Mouse (Mus musculus) limb, embryonic 11.5 days (tissue): ENCODE data around the gene Chtop. TPM values are rescaled to one million over a fixed set of nuclear protein-coding genes. Genes with fewer than 3 reads are reported as not detected.

Source experiments
- ATAC-seq: fragments of 200-750 bp; cut with Nextera tagmentation; 2 replicates; pipeline ENCODE4 v1.8.0; 2017; ENCODE audit warnings: low read depth; ENCODE audit not compliant: insufficient number of reproducible peaks, low FRiP score, low TSS enrichment
- DNase-seq: peaks from one replicate; pipeline ENCODE4 v3.0.0-alpha.2; 2015; ENCODE audit warnings: low spot score
- H3K27ac ChIP-seq: fragments of 300-500 bp; sonication (generic); replicated peaks from 2 replicates; pipeline ENCODE4 v1.5.1; 2014; ENCODE audit warnings: low read depth, mild to moderate bottlenecking, low read length
- H3K27me3 ChIP-seq: fragments of 300-500 bp; sonication (generic); 2 replicates; pipeline ENCODE4 v1.6.1; 2014; ENCODE audit warnings: mild to moderate bottlenecking, low read length, mixed read lengths; ENCODE audit not compliant: control insufficient read depth, insufficient read depth
- H3K36me3 ChIP-seq: fragments of 300-500 bp; sonication (generic); 2 replicates; pipeline ENCODE4 v1.6.1; 2014; ENCODE audit warnings: mild to moderate bottlenecking, low read length, moderate library complexity, mixed read lengths; ENCODE audit not compliant: control insufficient read depth, insufficient read depth
- H3K4me1 ChIP-seq: fragments of 300-500 bp; sonication (generic); 2 replicates; pipeline ENCODE4 v1.6.1; 2014; ENCODE audit warnings: low read length, mixed read lengths; ENCODE audit not compliant: control insufficient read depth, insufficient read depth
- H3K4me2 ChIP-seq: fragments of 300-500 bp; sonication (generic); 2 replicates; pipeline ENCODE4 v1.6.1; 2014; ENCODE audit warnings: low read depth, mild to moderate bottlenecking, moderate library complexity; ENCODE audit not compliant: severe bottlenecking
- H3K4me3 ChIP-seq: fragments of 300-500 bp; sonication (generic); 2 replicates; pipeline ENCODE4 v1.5.1; 2014; ENCODE audit warnings: low read depth, low read length
- H3K9ac ChIP-seq: fragments of 300-500 bp; sonication (generic); 2 replicates; pipeline ENCODE4 v1.6.1; 2014; ENCODE audit warnings: mild to moderate bottlenecking, low read length
- H3K9me3 ChIP-seq: fragments of 300-500 bp; sonication (generic); 2 replicates; pipeline ENCODE4 v1.6.1; 2016; ENCODE audit warnings: low read length; ENCODE audit not compliant: control insufficient read depth
- WGBS: fragments of 180-500 bp; shearing (Covaris S2); extraction: QIAGEN DNeasy Blood & Tissue Kit; methylation state at CpG from one replicate; pipeline ENCODE4 v1.1.7; 2014; 5-methylcytosine and 5-hydroxymethylcytosine counted together
- polyA plus RNA-seq: library from polyadenylated mRNA; unstranded; fragments of >200 nt; fragmentation: Nextera tagmentation; extraction: Ambion mirVana; gene quantifications from 2 replicates; pipeline ENCODE4 v1.2.1, GENCODE M21; 2014

The Chtop gene
- polyA plus RNA-seq, 1 experiment from 2014 or later, result 125 TPM

DNA sequence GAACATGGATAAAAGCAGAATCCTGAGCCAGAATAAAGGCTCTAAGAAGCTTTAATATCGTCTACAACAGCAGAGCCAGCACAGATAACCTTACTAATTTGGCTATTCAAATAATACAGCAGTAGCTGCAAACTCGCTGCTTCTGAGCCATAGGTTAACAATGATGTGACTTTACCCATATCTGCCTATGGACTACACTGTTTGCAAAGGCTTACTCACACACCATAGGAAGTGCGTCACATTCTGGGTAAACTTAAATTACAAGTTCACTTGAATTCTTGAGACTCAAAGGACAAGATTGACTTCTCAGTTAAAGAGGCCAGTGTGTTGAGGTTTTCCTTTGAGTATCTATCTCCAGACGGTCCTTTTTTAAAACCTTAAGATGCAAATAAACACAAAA, 5.9 kb downstream of the Chtop start:
- no peak for DNase-seq
- H3K4me2 ChIP-seq, result no peak overlapping the region
- H3K27me3 ChIP-seq, result no peaks in the 10 kb centered on the region
- no peak overlapping the region for H3K27ac ChIP-seq
- H3K36me3 ChIP-seq, result peaks cover 39% of the 10 kb centered on the region
- no peak overlapping the region for H3K9ac ChIP-seq
- no peaks in the 10 kb centered on the region for H3K9me3 ChIP-seq
- H3K4me3 ChIP-seq, result no peak overlapping the region
- ATAC-seq, result no peak
- WGBS, result 93% methylated on average over 4 of the region's 4 CpGs
- 0 out of 2 replicates have a peak, but pooled peaks cover 6% of the 10 kb centered on the region for H3K4me1 ChIP-seq

DNA sequence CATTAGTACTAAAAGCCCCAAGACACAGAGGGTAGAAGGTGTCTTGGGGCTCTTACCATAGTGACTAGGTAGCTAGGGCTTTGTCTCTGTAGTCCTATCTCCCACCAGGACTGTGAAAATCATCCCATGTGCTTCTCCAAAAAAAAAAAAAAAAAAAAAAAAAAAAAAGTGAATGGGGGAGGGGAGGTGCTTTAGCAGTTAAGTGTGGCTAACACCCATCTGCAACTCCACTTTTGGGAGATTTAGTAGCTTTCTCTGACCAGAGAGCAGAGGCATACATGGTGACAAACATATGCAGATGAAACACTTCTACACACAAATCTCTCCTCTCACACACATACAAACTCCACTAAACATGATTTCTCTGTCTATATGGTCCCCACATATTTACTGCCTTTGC, 11.7 kb downstream of the Chtop start:
- no peaks in the 10 kb centered on the region for H3K4me1 ChIP-seq
- DNase-seq (no peak), ATAC-seq (no peak)
- H3K27ac ChIP-seq, result no peak overlapping the region
- H3K4me2 ChIP-seq, result no peak overlapping the region
- H3K9ac ChIP-seq, result no peak overlapping the region
- peaks cover 32% of the 10 kb centered on the region for H3K36me3 ChIP-seq
- no peaks in the 10 kb centered on the region for H3K27me3 ChIP-seq
- no peak overlapping the region for H3K4me3 ChIP-seq
- no peaks in the 10 kb centered on the region for H3K9me3 ChIP-seq

DNA sequence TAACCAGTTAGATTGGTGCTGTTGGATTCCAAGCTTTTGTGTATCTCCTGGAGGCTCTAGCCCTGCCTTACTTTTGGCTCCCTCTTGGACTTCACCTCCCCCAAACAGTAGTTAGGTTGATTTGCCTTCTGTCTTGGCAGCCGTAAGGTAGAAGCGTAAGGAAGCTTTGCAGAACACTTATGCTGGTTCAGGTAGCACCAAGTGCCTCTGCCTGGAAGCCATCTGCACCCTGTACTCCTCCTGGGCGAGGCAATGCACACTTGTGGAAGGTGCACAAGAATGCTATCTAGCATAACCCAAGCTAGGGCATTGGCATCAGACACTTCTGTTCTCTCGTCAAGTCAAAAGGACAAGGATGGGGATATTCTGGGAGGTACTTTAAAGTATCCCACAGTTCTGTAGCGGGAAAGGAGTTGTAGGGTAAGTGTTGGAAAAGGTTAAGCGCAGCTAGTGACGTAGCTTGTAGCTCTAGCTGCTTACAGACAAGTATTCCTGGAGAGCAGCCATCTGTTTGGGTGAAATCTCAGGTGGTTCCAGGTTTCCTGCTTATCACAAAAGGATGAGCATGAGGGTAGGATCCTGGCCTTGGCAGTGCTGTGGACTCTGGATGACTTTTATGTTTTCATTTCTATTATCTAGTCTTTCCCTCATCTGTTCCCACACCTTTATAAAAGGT, 13.3 kb downstream of the Chtop start:
- Histone ChIP-seq H3K36me3 (peaks cover 22% of the 10 kb centered on the region), H3K4me1 (no peaks in the 10 kb centered on the region), H3K9me3 (no peaks in the 10 kb centered on the region), H3K9ac (no peak overlapping the region), H3K27me3 (no peaks in the 10 kb centered on the region), H3K4me2 (no peak overlapping the region), H3K27ac (no peak overlapping the region), H3K4me3 (no peak overlapping the region)
- WGBS, result 91% methylated on average over 7 of the region's 7 CpGs
- no peak for DNase-seq
- ATAC-seq, result no peak

DNA sequence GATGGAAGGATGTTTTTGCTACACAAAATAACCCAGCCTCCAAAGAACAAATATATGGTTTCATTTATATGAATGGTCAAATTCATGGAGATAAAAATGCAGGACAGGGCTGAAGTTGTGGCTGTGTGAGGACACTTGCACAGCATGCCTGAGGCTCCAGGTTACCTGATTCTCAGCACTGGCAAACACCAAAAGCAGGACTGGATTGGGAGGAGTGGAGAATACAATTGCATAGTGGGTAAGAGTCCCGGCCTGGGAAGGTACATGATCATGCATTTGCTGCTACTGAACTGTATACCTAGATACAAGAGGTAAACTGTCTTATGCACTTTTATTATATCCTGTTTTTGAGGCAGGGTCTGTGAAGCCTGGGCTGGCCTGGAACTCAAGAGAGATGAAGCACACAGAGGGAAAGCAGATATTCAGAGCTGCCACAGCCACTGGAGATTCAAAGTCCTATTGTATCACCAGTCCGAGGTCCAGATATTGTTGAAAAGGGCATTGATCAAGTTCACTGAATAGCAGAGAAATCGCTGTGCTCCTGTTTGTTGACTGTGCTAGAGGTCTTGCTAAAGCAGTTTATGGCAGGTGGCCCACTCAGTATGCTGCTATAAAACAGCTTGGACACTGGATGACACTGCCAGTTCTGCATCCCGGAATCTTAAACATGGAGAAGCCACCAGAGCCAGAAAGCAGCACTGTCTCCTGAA, 15.3 kb downstream of the Chtop start:
- no peak overlapping the region for H3K27ac ChIP-seq
- DNase-seq (no peak), ATAC-seq (no peak)
- H3K27me3 ChIP-seq, result no peaks in the 10 kb centered on the region
- no peaks in the 10 kb centered on the region for H3K9me3 ChIP-seq
- no peak overlapping the region for H3K4me2 ChIP-seq
- 69% methylated on average over 4 of the region's 4 CpGs for WGBS
- H3K9ac ChIP-seq, result no peak overlapping the region
- H3K4me1 ChIP-seq, result no peaks in the 10 kb centered on the region
- H3K4me3 ChIP-seq, result no peak overlapping the region
- H3K36me3 ChIP-seq, result peaks cover 18% of the 10 kb centered on the region

DNA sequence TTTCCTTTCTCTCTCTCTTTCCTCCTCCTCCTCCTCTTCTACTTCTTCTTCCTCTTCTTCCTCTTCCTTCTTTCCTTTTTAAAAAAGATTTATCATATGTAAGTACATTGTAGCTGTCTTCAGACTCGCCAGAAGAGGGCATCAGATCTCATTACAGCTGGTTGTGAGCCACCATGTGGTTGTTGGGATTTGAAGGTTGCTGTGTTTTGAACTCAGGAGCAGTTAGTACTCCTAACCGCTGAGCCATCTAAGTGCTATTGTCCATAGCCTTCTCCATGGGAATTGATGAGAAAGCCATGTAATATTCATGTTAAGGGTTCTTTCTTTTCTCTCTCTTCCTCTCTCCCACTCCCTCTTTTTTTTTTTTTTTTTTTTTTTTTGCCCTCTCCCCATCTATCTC, 17.9 kb downstream of the Chtop start:
- DNase-seq, result no peak
- H3K36me3 ChIP-seq, result peaks cover 6% of the 10 kb centered on the region
- no peak overlapping the region for H3K9ac ChIP-seq
- H3K27ac ChIP-seq, result no peak overlapping the region
- H3K27me3 ChIP-seq, result no peaks in the 10 kb centered on the region
- H3K4me1 ChIP-seq, result no peaks in the 10 kb centered on the region
- WGBS, result 38% methylated on average over 2 of the region's 2 CpGs
- no peak for ATAC-seq
- H3K4me3 ChIP-seq, result no peak overlapping the region
- no peak overlapping the region for H3K4me2 ChIP-seq
- no peaks in the 10 kb centered on the region for H3K9me3 ChIP-seq

DNA sequence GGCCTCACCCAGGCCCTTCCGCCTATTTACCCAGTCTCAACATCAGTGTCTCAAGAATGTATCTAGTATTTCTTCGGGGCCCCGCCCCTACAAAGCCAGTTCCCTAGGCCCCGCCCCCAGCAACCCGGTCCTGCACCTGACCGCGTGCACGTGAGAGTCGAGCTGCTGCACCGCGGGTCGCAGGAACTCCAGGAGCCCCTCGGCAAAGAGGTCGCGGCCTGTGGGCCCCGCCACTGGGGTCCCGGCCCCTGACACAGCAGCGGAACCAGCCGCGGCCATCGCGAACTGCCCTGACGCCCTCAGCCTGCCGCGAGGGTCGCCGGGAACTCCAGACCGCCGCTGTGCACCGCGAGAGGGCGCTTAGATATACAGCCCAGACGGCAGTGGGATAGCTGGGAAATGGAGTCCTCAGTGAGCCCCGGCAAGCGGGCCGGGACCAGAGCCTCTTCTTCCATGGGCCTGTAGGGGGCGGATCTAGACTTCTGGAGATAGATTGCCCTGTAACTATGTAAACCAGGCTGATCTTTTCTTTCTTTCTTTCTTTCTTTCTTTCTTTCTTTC, 18.5 kb downstream of the Chtop start, which contains the start of gene Snapin:
TSS of gene Snapin (minus strand) at position 338 of the 561 bp plus-strand sequence.
- under 1% methylated on average over 37 of the region's 37 CpGs for WGBS
- Histone ChIP-seq H3K4me3 (peak within 1 kb of the TSS; percentile 69), H3K36me3 (peaks cover 10% of the 10 kb centered on the region), H3K27me3 (no peaks in the 10 kb centered on the region), H3K27ac (no peak within 1 kb of the TSS), H3K4me2 (peak within 1 kb of the TSS; percentile 43), H3K9ac (peak within 1 kb of the TSS; percentile 75), H3K4me1 (no peaks in the 10 kb centered on the region), H3K9me3 (no peaks in the 10 kb centered on the region)
- DNase-seq, result peak; percentile 98
- ATAC-seq, result peak; percentile 96

DNA sequence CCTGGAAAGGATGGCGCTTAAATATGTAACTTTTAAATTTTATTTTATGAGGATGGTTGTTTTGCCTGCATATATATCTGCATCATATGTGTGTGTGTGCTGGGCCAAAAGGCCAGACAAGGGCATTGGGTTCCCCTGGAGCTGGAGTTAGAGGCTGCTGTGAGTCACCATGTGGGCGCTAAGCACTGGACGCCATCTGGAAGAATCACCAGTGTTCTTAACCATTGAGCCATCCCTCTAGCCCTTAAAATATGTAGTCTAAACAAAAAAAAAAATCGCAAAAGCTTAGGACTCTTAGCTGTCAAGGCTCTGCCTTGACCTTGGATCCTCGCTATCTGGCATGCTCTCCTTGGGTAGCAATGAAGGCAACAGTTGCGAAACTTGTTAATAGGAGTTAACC, 20.7 kb downstream of the Chtop start:
- Histone ChIP-seq H3K4me1 (no peaks in the 10 kb centered on the region), H3K9ac (no peak overlapping the region), H3K4me2 (no peak overlapping the region), H3K27ac (no peak overlapping the region), H3K9me3 (no peaks in the 10 kb centered on the region), H3K27me3 (no peaks in the 10 kb centered on the region), H3K36me3 (peaks cover 20% of the 10 kb centered on the region), H3K4me3 (no peak overlapping the region)
- DNase-seq, result no peak
- WGBS, result 88% methylated on average over 6 of the region's 6 CpGs
- ATAC-seq, result no peak

DNA sequence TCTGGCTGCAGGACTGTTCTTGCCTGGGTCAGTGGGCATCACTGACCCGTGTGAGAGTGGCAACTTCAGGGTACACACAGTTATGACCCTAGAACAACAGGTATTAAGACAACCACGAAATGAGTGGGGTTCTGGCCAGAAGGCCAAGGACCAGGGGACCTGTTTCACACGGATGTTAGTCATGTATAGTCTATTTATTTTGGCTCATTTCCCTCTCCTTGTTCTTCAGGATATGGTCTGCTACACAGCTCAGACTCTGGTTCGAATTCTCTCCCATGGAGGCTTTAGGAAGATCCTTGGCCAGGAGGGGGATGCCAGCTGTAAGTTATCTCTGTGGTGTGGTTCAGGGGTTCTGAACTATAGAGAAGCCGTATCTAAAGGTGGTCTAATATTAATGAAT, 22.3 kb downstream of the Chtop start:
- DNase-seq (no peak), ATAC-seq (no peak)
- no peaks in the 10 kb centered on the region for H3K9me3 ChIP-seq
- H3K27ac ChIP-seq, result no peak overlapping the region
- H3K4me1 ChIP-seq, result no peaks in the 10 kb centered on the region
- 92% methylated on average over 5 of the region's 5 CpGs for WGBS
- no peak overlapping the region for H3K4me2 ChIP-seq
- no peak overlapping the region for H3K4me3 ChIP-seq
- no peak overlapping the region for H3K9ac ChIP-seq
- H3K36me3 ChIP-seq, result peaks cover 28% of the 10 kb centered on the region
- no peaks in the 10 kb centered on the region for H3K27me3 ChIP-seq
